Mouse (Mus musculus): ENCODE measurements around the gene Wdr25.
A peak's percentile ranks its signal among the peaks of the same experiment; 100 is the strongest.

Gene Wdr25

DNA sequence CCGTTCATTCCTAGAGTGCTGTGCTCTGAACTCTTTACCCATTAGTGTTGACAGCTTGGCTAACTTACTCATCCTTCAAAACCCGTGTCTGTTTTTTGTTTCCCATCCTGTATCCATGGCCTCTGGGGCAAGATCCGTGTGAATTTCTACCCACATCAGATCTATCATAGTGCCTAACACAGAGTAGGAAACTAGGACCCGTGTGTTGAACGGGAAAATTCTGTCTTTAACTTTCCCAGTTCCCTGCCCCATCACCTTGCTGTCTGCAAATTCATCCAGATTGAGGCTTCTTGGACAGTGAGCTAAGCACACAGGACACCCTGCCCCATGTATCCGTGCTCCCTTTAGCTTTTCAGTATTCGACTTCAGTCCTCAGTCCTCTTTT is 993 bp downstream of the Wdr25 start:
- no peak for DNase-seq (ENCODE audit: low spot score in 2 of 2)

- no peak for DNase-seq (ENCODE audit: low spot score in 2 of 2)
Observed at GRCm38 (mm10) chr12:108896006-108896405, 2.6 kb downstream of the Wdr25 start.

GRCm38 (mm10) chr12:108901346-108901745 is 7.9 kb downstream of the Wdr25 start:
- no peak for DNase-seq (ENCODE audit: low spot score in 2 of 2)

GRCm38 (mm10) chr12:108902940-108903339 is 9.5 kb downstream of the Wdr25 start:
- DNase-seq (ENCODE audit: low spot score in 2 of 2): peak; percentile 44 to 56

GRCm38 (mm10) chr12:108903600-108904275 is 10.3 kb downstream of the Wdr25 start:
- peak; percentile 64 to 80 for DNase-seq (ENCODE audit: low spot score in 2 of 2)

- no peak for DNase-seq (ENCODE audit: low spot score in 2 of 2)
Observed at GRCm38 (mm10) chr12:108904276-108904653, 10.8 kb downstream of the Wdr25 start.

GRCm38 (mm10) chr12:108905620-108906302 is 12.3 kb downstream of the Wdr25 start:
- DNase-seq (ENCODE audit: low spot score in 2 of 2): no peak

GRCm38 (mm10) chr12:108906398-108906797 is 13.0 kb downstream of the Wdr25 start:
- DNase-seq (ENCODE audit: low spot score in 2 of 2): no peak

GRCm38 (mm10) chr12:108909846-108910433 is 16.5 kb downstream of the Wdr25 start:
- no peak for DNase-seq (ENCODE audit: low spot score in 2 of 2)

- DNase-seq (ENCODE audit: low spot score in 2 of 2): no peak
Observed at GRCm38 (mm10) chr12:108912442-108912841, 19.0 kb downstream of the Wdr25 start.

GRCm38 (mm10) chr12:108914198-108914597 is 20.8 kb downstream of the Wdr25 start:
- DNase-seq (ENCODE audit: low spot score in 2 of 2): no peak

- DNase-seq (ENCODE audit: low spot score in 2 of 2): no peak
Observed at GRCm38 (mm10) chr12:108914709-108915340, 21.4 kb downstream of the Wdr25 start.

- peak; percentile 44 to 56 for DNase-seq (ENCODE audit: low spot score in 2 of 2)
Observed at GRCm38 (mm10) chr12:108915893-108916292, 22.5 kb downstream of the Wdr25 start.

GRCm38 (mm10) chr12:108916447-108917042 is 23.1 kb downstream of the Wdr25 start:
- DNase-seq (ENCODE audit: low spot score in 2 of 2): no peak

DNA sequence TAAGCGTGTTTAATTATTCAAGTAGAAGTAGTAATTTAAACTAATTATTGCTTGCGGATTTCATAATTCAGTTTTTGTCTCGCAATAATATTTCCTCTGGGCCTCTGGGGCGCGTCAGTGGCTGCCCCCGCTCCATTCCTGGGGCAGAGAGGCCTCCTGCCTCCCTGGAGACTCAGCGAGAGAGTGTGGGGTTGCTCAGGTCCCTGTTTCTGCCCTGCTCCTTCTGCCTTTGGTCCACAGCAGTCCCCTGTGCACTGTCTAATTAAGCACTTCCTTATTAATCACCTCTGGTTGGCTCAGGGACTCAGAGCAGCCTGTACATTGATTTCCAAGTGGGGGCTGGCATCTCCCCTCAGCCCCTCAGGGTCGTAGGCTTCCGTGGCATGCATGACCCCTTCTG is 24.1 kb downstream of the Wdr25 start:
- no peak for DNase-seq (ENCODE audit: low spot score in 2 of 2)

DNA sequence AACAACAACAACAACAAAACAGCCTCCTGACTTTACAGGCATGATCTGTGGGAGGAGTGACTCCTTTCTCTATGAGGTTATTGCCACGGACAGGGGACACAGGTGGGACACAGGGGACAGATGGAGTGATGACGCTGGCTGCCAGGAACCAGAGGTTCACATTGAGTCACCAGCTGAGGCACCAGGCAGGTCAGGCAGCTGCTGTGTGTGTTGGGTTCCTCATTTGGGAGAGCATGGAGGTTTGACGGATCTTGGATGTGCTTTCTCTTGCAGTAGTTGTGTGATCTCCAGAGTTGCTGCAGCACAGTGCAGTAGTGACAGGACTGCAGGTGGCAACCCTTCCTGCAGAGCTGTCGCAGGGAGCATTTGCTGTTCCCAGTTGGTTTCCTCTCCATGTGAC is 25.3 kb downstream of the Wdr25 start:
- no peak for DNase-seq (ENCODE audit: low spot score in 2 of 2)

- DNase-seq (ENCODE audit: low spot score in 2 of 2): no peak
Observed at GRCm38 (mm10) chr12:108926606-108927111, 33.2 kb downstream of the Wdr25 start.

DNA sequence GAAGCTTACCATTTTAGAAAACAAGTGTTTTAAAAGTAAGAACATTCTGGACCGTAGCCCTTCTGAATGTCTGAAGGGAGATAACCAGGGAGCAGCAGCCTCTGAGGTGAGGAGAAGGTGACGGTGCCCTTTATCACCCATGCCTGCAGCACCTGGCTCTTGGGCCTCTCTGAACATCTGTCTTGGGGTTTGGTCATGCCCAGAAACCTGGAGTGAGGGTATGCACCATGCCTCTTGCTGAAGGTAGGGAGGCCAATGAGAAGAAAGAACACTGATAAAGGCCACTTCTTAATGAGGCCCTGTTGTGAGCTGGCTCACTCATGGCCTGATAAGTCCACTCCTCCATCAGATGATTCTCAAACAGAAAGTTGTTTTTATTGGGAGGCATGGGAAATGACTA is 34.8 kb downstream of the Wdr25 start:
- no peak for DNase-seq (ENCODE audit: low spot score in 2 of 2)

DNA sequence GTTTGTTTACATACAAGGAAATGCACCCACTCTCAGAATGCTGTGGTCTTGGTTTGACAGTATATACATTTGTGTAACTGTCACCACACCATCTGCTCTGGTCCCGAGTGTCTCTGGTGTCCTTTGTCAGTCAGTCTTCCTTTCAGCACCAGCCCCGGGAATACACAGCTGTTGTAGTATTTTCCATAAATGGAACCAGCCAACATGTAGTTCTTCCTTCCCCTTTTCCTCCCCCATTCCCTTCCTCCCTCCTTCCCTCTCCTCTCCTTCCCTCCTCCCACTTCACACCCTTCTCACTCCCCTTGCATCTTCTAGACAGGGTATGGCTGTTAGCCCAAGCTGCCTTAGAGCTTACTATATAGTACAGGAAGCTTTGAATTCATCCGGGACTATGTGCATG is 36.0 kb downstream of the Wdr25 start:
- no peak for DNase-seq (ENCODE audit: low spot score in 2 of 2)

- DNase-seq (ENCODE audit: low spot score in 2 of 2): no peak
Observed at GRCm38 (mm10) chr12:108931341-108932053, 38.1 kb downstream of the Wdr25 start.

- DNase-seq (ENCODE audit: low spot score in 2 of 2): no peak
Observed at GRCm38 (mm10) chr12:108932113-108932512, 38.7 kb downstream of the Wdr25 start.
